Mouse (Mus musculus) layer of hippocampus, adult 9-10 months (tissue): Measurements from ENCODE around the gene Nlgn2.

Source experiments
- DNase-seq: peaks from one replicate; pipeline ENCODE4 v3.0.0; 2022; ENCODE audit warnings: low spot score

Nlgn2 gene

DNA sequence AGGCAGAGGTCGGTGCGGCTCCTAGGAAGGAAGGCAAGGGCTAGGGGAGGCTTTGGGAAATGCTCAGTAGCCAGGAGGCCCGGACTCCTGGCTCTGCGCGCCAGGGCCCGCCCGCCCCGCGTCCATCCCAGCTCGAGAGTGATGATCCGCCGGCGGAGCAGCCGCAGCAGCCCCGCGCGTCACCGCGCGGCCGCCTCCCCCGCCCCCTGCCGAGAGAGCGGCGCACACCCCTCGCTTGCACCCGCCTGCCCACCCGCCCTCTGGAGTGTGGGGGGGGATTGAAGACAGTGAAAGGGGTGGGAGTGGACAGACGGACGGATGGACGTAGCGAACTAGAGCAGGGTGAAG is at the start of gene Nlgn2:
Gene Nlgn2 (minus strand): TSS at position 181 of the 348 bp plus-strand sequence.
- DNase-seq = no peak

GRCm38 (mm10) chr11:69886907-69887635 is 49.5 kb upstream of the Nlgn2 start:
- no peak for DNase-seq

DNA sequence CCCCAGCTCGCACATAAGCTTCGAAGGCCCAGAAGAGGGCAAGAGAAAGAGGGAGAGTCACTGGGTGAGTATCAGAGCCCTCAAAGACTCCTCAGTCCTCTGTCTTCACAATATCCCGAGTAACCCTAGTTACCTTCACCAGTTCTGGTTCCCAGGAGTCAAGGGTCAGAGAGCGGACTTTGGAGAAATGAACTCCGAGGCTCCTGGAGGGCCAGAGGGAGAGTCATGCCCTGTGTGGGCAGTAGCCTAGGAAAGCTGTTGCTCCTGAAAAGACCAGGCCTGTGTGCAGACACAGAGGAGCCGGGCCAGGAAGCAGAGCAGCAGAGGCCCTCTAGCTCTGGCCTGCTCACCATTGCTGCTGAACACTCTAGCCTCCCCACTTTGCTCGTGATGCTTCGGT is 47.1 kb upstream of the Nlgn2 start:
- no peak for DNase-seq

- no peak for DNase-seq
These were observed 46.7 kb upstream of the Nlgn2 start for GRCm38 (mm10) chr11:69884240-69884639.

GRCm38 (mm10) chr11:69883527-69884151 is 46.1 kb upstream of the Nlgn2 start:
- no peak for DNase-seq

DNA sequence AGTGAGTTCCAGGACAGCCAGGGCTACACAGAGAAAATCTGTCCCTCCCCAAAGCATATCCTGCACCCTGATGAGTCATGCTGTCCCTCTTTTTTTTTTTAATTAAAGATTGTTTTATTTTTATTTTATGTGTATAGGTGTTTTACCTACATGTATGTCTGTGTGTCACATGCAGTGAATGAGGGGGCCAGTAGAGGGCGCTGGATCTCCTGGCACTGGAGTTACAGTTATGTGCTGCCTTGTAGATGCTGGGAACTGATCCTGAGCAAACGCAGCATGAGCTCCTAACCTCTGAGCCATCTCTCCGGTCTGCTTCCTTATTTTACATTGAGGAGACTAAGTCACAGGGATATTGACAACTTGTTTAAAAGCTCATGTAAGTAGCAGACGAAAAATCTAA is 45.5 kb upstream of the Nlgn2 start:
- DNase-seq = no peak

- DNase-seq = no peak
These were observed 44.4 kb upstream of the Nlgn2 start for GRCm38 (mm10) chr11:69881787-69882670.

DNA sequence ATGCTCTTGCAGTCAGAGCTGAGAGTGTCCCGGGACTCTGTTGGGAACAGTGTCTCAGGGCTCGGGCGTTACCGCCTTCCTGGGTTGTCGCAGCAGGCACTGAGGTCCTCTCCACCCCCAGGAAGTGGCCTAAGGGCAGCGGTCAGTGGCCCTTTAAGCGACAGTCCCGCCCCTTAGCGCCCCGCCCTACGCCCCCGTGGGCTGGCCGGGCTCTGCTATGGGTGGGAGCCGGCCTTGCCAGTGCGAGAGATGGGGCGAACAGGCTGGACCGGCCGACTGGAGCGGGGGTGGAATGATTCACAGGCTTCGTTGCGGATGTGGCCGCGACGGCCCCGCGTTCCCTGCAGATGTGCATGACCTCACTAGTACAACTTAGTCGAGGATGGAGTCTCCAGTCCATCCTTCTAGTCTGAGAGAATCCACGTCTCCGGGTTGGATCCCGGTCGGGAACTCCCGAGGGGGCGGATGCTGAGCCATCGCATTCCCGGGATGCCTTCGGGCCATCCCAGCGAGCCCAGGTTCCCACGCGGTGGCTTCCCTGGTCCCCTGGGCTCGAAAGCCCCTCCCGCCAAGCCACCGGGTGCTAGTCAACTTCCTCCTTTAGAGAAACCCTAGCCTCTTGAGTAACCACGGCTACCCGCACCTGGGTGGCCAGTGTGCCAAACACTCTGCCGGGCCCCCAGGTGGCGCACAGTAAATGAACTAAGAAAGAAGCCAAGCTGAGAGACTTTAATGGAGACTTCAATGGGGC is 43.4 kb upstream of the Nlgn2 start, which contains the start of gene Kctd11:
Gene Kctd11 (minus strand): TSS at position 554 of the 751 bp plus-strand sequence.
- DNase-seq = no peak

GRCm38 (mm10) chr11:69880506-69880852 is 42.9 kb upstream of the Nlgn2 start:
- DNase-seq = no peak

DNA sequence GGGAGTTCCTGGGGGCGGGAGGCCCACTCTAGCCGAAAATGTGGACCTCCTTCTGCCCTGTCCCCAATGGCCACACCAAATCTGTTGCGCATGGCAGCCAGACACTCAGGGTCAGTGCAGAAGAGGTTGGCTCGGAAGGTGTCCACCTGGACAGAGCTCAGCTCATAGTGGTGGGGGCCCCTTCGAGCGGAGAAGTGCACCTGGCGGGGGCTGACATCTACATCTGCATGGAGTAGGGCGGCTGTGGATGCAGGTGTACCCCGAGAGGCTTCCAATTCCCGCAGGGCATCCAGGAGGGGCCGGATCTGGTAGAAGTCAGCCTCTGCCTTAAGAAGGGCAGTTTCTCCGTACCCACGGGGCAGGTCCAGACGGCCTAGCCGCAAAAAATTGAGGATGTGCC is 42.1 kb upstream of the Nlgn2 start:
- DNase-seq = no peak

GRCm38 (mm10) chr11:69878952-69879351 is 41.4 kb upstream of the Nlgn2 start:
- DNase-seq = no peak

GRCm38 (mm10) chr11:69878399-69878798 is 40.8 kb upstream of the Nlgn2 start:
- DNase-seq = no peak

GRCm38 (mm10) chr11:69877878-69878277 is 40.3 kb upstream of the Nlgn2 start, which contains the start of gene Tmem95:
TSS of gene Tmem95 (minus strand) at chr11:69878018.
- no peak for DNase-seq

DNA sequence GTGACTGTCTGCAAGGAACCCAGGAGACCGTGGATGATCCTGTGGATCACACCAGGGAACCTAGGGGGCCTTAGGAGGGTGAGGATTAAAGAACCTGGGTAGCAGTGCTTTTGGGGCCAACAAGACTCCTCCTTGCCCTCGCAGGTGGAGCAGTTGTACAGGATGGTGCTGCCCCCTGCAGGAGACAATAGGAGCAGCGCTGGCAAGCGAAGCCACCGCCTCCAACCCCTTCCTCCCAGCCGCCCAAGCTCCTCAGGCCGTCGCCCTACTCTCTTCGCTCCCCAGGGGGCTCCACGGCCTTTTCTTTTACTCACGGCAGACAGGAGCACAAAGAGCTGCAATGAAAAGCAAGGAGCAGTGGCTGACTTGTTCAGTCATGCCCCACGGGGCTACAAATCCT is 39.3 kb upstream of the Nlgn2 start:
- DNase-seq = peak; percentile 53

DNA sequence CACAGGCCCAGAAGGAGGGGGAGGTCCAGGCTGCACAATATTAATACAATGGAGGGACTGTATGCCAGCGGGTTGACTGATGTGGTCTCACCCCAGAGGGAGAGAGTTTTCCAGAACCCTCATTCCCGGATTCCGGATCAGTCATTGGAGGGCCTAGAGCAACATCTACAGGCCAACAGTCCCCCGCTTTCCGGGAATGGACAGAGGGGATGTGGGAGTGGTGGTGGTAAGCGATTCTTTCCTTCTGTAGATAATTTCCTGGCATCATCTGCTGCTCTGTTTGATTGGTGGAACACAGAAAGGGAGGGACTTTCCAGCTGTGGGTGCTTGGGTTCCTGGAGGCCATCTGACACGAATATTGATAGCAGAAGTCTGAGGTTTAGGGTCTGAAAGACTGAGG is 38.6 kb upstream of the Nlgn2 start:
- DNase-seq = no peak

DNA sequence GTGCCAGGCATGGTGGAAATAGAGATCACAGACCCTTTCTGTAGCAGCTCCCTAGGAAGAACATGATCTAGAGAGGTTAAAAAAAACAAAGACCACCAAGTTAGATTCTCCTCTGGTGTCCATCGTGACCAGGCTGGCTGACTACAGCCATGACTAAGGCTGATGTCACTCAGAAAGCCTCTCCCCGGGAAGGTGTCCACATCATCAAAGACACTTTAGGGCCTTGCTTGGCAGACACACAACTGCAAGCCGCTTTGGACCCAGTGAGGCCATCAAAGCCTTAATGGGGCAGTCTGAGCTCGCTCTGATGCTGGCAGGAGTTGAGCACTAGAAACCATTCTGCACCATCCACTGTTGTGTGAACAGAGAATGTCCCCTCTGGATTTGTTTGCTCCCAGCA is 34.9 kb upstream of the Nlgn2 start:
- DNase-seq = no peak

DNA sequence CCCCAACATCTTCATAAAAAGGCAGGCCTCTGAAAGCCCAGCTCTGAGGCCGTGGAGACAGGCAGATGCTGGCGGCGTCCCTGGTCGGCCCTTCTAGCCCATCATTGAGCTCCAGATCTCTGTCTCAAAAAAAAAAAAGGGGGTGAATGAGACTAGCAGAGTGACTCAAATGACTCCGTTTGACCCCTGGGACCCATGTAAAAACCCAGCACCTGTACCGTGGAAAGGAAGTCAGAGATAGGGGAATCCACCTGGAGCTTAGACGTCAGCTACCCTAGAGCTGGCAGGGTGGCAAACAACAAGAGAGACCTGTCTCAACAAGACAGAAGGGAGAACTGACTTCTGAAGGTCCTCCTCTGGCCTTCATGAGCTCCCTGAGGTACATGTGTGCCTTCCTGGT is 34.2 kb upstream of the Nlgn2 start:
- no peak for DNase-seq

GRCm38 (mm10) chr11:69870289-69871069 is 32.9 kb upstream of the Nlgn2 start:
- DNase-seq = no peak

DNA sequence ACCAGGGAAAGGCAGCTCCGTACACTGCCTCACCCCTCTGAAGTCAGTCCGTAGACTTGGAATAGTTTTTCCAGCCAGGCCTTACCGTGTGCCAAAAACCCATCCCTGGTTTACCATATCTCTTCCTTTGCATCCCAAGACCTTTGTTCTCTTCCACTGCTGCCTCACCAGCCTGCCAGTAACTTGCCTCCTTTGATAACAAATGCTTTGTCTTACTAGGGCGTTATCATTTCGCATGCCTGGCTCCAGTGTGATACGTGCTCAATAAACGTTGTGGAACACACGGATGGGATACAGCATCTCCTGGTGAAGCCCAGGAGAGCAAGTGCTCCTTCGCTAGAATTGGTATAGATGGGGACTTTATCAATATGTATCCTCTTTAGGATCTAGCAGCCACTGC is 29.8 kb upstream of the Nlgn2 start:
- DNase-seq = no peak

GRCm38 (mm10) chr11:69865561-69865960 is 28.0 kb upstream of the Nlgn2 start:
- DNase-seq = no peak

DNA sequence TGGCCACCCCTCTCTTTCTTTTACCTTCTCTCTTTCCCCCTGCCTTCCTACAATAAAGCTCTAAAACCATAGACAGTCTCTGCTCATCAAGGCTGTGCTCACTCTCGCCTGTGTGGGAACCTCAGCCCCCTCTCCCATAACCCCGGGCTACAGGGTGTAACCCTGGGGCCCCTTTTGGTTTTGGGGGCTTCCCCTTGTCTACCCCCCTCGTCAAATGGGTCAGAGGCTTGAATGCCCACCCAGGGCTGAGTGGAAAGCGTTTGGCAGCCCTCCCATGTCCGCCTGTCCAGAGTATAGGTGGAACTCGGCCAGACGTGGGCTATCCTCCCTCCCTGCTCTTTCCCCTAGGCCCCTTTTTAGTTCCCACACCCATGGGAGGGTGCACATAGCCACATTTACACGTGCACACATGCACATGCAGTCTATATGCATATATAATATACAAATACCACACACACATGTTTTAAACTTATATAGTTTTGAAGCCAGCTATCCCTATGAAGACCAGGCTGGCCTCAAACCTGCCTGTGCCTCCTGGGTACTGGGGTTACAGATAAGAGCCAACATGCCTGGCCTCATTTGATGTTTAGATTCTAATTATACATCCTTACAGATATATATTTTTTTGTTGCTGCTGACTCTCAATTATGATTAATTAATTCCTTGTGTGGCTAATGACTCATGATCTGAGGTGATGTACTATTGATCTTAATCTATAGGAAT is 26.7 kb upstream of the Nlgn2 start:
- no peak for DNase-seq
